Mouse (Mus musculus): ENCODE data around the gene Ntsr1.

DNA sequence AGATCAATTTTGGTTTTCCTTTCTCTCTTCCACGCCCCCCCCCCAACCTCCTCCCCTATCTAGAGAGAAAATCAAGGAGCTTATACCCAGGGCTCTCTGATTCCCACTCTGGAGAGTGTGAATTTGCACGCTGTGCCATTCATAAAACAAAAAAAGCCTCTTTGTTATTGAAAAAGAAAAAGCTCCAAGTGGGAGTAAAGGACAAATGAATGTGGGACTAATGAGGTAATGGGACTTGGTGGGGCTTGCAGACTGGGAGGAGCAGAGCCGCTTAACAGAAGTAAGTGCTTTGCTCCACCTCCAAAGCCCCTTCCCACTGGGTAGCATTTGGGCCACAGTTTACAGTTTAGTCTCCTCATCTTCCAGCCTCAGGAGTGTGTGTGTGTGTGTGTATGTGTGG lies 30.8 kb downstream of the Ntsr1 start:
- TF ChIP-seq HCFC1 (IDR thresholded peaks at IDR 0.05; ENCODE audit: borderline replicate concordance, insufficient read depth, low read length) (no peak), CHD2 (IDR thresholded peaks at IDR 0.05; ENCODE audit: low read depth, low read length) (no peak), ZC3H11A (IDR thresholded peaks at IDR 0.05; ENCODE audit: borderline replicate concordance, low read depth, low read length) (no peak), MAFK (IDR thresholded peaks at IDR 0.05; ENCODE audit: insufficient read depth, low read depth, low read length) (no peak), ZNF384 (IDR thresholded peaks at IDR 0.05; ENCODE audit: low read depth, low read length) (no peak)

Measured in ES-E14 (cell line).